Mouse (Mus musculus) ES-Bruce4 (cell line): Measurements from ENCODE around the gene Glb1l2. TPM values are rescaled to one million over a fixed set of nuclear protein-coding genes. Genes with fewer than 3 reads are reported as not detected.

Experiments used
- H3K27ac ChIP-seq: 2 replicates; pipeline ENCODE4 v1.5.1; 2012; ENCODE audit warnings: low read length, inconsistent platforms; ENCODE audit not compliant: insufficient read depth
- H3K27me3 ChIP-seq: 2 replicates; pipeline ENCODE4 v1.6.1; 2012; ENCODE audit warnings: mild to moderate bottlenecking, low read length, inconsistent platforms; ENCODE audit not compliant: control insufficient read depth, poor library complexity, insufficient read depth, severe bottlenecking
- H3K36me3 ChIP-seq: 2 replicates; pipeline ENCODE4 v1.6.1; 2012; ENCODE audit warnings: inconsistent platforms, mild to moderate bottlenecking, low read length, moderate library complexity; ENCODE audit not compliant: control insufficient read depth, poor library complexity, insufficient read depth, severe bottlenecking
- H3K4me1 ChIP-seq: one replicate; pipeline ENCODE4 v1.8.1; 2011; ENCODE audit warnings: low read length; ENCODE audit not compliant: control insufficient read depth, insufficient read depth
- H3K4me3 ChIP-seq: 2 replicates; pipeline ENCODE4 v1.5.1; 2011; ENCODE audit warnings: low read depth, mild to moderate bottlenecking, low read length
- H3K9ac ChIP-seq: 2 replicates; pipeline ENCODE4 v1.6.1; 2012; ENCODE audit warnings: low read depth, mild to moderate bottlenecking, inconsistent platforms; ENCODE audit not compliant: poor library complexity, severe bottlenecking
- H3K9me3 ChIP-seq: replicated peaks from 2 replicates; pipeline ENCODE4 v1.6.1; 2012; ENCODE audit warnings: mild to moderate bottlenecking, low read length, inconsistent platforms; ENCODE audit not compliant: control insufficient read depth, poor library complexity, insufficient read depth, severe bottlenecking
- CTCF ChIP-seq: IDR thresholded peaks from one replicate; pipeline ENCODE4 v1.8.1; 2011; ENCODE audit warnings: low read depth, low read length
- EP300 ChIP-seq: IDR thresholded peaks from 2 replicates; pipeline ENCODE4 v1.6.1; 2011; ENCODE audit warnings: low read depth, low read length; ENCODE audit not compliant: insufficient read depth
- POLR2A ChIP-seq: IDR thresholded peaks from one replicate; pipeline ENCODE4 v1.8.1; 2011; ENCODE audit warnings: low read length; ENCODE audit not compliant: insufficient read depth
- polyA plus RNA-seq: library from polyadenylated mRNA; stranded (reverse); fragments of >200 nt; gene quantifications from 2 replicates; pipeline ENCODE4 v1.2.4, GENCODE M21; 2011; ENCODE audit warnings: low read depth; ENCODE audit not compliant: missing spikeins, insufficient read depth, insufficient read length

Gene Glb1l2
- polyA plus RNA-seq, 1 experiment, result 5.0 TPM

DNA sequence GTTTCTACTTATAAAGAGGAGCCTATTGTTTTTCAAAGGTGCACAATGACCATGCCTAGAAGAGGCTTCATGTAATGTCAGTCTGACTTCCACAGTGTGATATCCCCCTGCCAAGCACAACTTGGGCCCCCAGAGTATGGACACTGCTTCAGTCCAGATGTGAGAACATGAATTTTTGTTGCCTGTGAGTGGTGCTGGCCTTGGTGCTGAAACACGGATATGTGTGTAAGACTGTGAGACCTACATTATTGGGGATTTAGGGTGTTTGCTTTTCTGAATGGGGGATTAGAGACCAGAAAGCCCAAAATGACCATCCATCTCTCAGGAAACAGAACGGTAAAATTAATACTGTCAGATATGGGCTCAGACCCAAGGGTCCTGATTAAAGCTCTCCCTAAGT is 78.8 kb downstream of the Glb1l2 start:
- no peak overlapping the region for H3K9ac ChIP-seq
- H3K27me3 ChIP-seq, result peaks cover 2% of the 10 kb centered on the region; the same call in 1 of the 2 replicates
- H3K4me1 ChIP-seq, result no peaks in the 10 kb centered on the region
- H3K27ac ChIP-seq, result no peak overlapping the region
- no peak for TF ChIP-seq POLR2A
- no peak for TF ChIP-seq EP300
- TF ChIP-seq CTCF, result no peak
- H3K9me3 ChIP-seq, result no peaks in the 10 kb centered on the region
- H3K4me3 ChIP-seq, result no peak overlapping the region
- H3K36me3 ChIP-seq, result no peaks in the 10 kb centered on the region

DNA sequence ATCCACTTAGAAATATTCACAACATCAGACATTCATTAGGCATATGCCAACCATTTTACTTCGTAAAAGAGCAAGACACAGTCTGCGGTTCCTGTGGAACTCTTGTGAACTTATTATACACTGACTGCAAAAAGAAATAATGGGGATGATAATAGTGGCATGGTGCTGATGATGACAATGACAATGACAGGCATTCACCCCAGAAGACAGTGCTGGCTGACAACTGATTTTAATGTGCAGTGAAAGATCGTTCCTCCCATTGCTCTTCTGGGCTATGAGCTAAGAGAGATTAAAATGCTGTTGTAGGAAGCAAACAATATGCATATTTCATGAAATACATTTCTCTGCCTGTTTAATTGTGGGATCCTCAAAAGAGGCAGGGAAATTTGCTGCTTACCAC is 80.6 kb downstream of the Glb1l2 start:
- Histone ChIP-seq H3K9ac (no peak overlapping the region), H3K4me3 (no peak overlapping the region), H3K4me1 (no peaks in the 10 kb centered on the region), H3K9me3 (no peaks in the 10 kb centered on the region), H3K27ac (no peak overlapping the region), H3K27me3 (no peaks in the 10 kb centered on the region), H3K36me3 (no peaks in the 10 kb centered on the region)
- TF ChIP-seq CTCF (no peak), EP300 (no peak), POLR2A (no peak)

DNA sequence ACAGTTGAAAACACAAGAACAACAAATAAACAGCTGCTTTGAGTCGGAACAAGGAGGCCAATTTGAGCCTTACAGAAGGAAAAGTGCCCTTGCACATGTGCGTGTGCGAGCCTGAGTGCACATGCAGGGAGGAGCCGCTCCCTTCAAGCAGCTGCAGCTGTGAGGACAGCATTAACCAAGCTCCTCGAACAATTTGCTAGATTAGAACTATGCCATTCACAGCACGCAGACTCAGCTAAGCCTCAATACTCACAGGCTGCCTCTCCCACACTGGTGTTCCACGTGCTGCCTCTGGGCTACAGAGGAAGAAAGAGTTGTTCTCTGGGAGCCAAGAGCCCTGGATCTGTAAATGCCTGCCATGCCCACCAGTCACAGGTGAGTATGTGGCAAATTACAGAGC is 84.5 kb downstream of the Glb1l2 start:
- Histone ChIP-seq H3K27me3 (no peaks in the 10 kb centered on the region), H3K4me1 (no peaks in the 10 kb centered on the region), H3K36me3 (no peaks in the 10 kb centered on the region), H3K4me3 (no peak overlapping the region), H3K9ac (no peak overlapping the region), H3K27ac (no peak overlapping the region), H3K9me3 (no peaks in the 10 kb centered on the region)
- TF ChIP-seq EP300 (no peak), POLR2A (no peak), CTCF (no peak)

DNA sequence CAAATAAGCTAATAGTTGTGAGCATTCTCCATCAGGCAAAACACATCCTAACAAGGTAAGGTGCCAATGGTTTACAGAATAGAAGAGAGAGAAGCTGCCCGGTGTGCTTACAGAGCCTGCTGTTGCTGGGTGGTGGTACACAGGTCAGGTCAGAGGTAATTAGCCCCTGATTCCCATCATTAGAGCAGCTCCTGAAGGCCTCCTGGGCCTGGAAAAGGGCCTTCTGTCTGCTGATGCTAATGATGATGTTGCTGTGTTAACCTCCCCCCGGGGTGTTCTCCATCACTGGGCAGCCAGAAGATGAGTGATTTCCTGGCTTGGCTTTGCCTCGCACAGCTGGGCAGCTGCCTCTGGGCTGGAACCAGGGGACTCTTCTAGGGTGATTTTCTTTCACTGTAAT is 87.9 kb downstream of the Glb1l2 start:
- Histone ChIP-seq H3K4me3 (no peak overlapping the region), H3K9ac (no peak overlapping the region)

More for the DNA sequence above, 87.9 kb downstream of the Glb1l2 start:
- Histone ChIP-seq H3K27ac (no peak overlapping the region), H3K27me3 (no peaks in the 10 kb centered on the region), H3K9me3 (no peaks in the 10 kb centered on the region), H3K4me1 (no peaks in the 10 kb centered on the region), H3K36me3 (no peaks in the 10 kb centered on the region)
- TF ChIP-seq CTCF (no peak), EP300 (no peak), POLR2A (no peak)

Other genes with a start within 250 kb of the Glb1l2 start
- gene B3gat1, start 72.7 kb downstream of the Glb1l2 start, polyA plus RNA-seq, result not detected in 2 replicates
- not detected in 2 replicates for gene Glb1l3, start 54.4 kb upstream of the Glb1l2 start, polyA plus RNA-seq
- not detected in 2 replicates for gene Gm1110, start 116.6 kb upstream of the Glb1l2 start, polyA plus RNA-seq
- gene Acad8, start 193.1 kb upstream of the Glb1l2 start, polyA plus RNA-seq, result 32.7 and 35.5 TPM in 2 replicates
- gene Thyn1, start 193.2 kb upstream of the Glb1l2 start, polyA plus RNA-seq, result 237 and 243 TPM in 2 replicates
- gene Vps26b, start 223.6 kb upstream of the Glb1l2 start, polyA plus RNA-seq, result 25.3 and 27.3 TPM in 2 replicates
- 52.9 and 59.1 TPM in 2 replicates for gene Ncapd3, start 223.7 kb upstream of the Glb1l2 start, polyA plus RNA-seq